Mouse (Mus musculus): ENCODE data around the gene Retn. TPM values are rescaled to one million over a fixed set of nuclear protein-coding genes. Genes with fewer than 3 reads are reported as not detected.

The Retn gene
- total and polyA plus RNA-seq, 3 experiments = not detected

DNA sequence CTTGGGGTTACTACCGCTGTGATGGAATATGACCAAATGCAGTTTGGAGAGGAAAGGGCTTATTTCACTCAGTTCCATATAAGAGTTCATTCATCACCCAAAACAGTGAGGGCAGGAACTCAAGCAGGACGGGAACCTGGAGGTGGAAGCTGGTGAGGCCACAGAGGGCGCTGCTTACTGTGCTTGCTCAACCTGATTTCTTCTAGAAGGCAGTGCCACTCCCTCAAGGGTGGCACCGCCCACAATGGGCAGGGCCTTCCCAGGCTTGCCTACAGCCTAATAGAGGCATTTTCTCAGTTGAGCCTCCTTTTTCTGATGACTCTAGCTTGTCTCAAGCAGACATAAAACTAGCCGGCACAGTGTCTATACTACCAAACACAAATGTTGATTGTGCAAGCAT is 9.8 kb upstream of the Retn start:
- peaks cover 20% of the 10 kb centered on the region for H3K27me3 ChIP-seq (ENCODE audit: insufficient read depth, low read length)
- ATAC-seq (ENCODE audit: extremely low read depth, insufficient number of reproducible peaks, low FRiP score, poor library complexity, severe bottlenecking) (peak; percentile 72), DNase-seq (ENCODE audit: low spot score) (no peak)
- peaks cover 8% of the 10 kb centered on the region for H3K4me1 ChIP-seq (ENCODE audit: insufficient read depth, low read depth, low read length)
- H3K9me3 ChIP-seq (replicated peaks) = no peaks in the 10 kb centered on the region
- H3K36me3 ChIP-seq (replicated peaks) = peaks cover 32% of the 10 kb centered on the region
- TF ChIP-seq GATA2 (IDR thresholded peaks at IDR 0.05; ENCODE audit: borderline replicate concordance, low read depth, low read length) (no peak), CTCF (IDR thresholded peaks at IDR 0.05; ENCODE audit: low read depth, low read length) (no peak), POLR2AphosphoS5 (IDR thresholded peaks at IDR 0.05; ENCODE audit: insufficient replicate concordance, low read depth, low read length) (no peak), GATA1 (IDR thresholded peaks at IDR 0.05; ENCODE audit: borderline replicate concordance, low read length) (no peak), TAL1 (conservative IDR thresholded peaks at IDR 0.05; ENCODE audit: low read depth, low read length) (no peak)
- no peak overlapping the region for H3K4me3 ChIP-seq (ENCODE audit: low read depth, low read length)

DNA sequence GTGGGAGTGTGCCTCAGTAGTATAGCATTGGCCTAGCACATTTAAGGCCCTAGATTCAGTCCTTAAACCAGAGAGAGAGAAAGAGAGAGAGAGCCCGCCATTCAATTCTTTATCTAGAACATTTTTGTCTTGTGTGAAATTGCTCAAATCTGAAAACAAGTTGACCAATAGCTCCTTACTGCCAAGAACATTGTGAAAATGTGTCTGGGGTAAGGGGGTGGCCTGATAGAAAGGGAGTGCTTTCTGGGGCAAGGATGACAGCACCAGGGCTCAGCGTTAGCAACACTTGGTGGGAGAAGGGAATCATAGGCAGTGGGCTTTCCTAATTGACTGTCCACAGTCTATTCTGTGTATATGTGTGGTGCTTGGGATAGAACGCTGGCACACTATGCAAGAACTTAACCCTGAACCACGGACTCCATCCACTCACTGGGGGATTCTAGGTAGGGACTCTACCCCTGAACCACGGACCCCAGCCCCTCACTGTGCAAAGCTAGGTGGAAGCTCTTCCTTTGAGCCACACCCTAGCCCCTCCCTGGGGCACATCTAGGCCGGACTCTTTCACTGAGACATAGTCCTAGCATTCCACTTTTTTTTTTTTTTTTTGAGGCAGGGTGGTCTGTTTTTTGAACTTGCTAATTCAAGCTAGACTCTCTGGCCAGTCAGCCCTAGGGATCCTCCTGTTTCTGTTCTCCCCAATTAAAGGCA is 8.6 kb upstream of the Retn start:
- no peak for DNase-seq (ENCODE audit: low spot score)
- H3K36me3 ChIP-seq (replicated peaks) = peaks cover 20% of the 10 kb centered on the region
- H3K4me3 ChIP-seq (ENCODE audit: low read depth, low read length) = no peak overlapping the region
- no peak for TF ChIP-seq GATA2 (IDR thresholded peaks at IDR 0.05; ENCODE audit: borderline replicate concordance, low read depth, low read length)
- TF ChIP-seq CTCF (IDR thresholded peaks at IDR 0.05; ENCODE audit: low read depth, low read length) = no peak
- no peak for TF ChIP-seq TAL1 (conservative IDR thresholded peaks at IDR 0.05; ENCODE audit: low read depth, low read length)
- TF ChIP-seq POLR2AphosphoS5 (IDR thresholded peaks at IDR 0.05; ENCODE audit: insufficient replicate concordance, low read depth, low read length) = no peak
- no peak for TF ChIP-seq GATA1 (IDR thresholded peaks at IDR 0.05; ENCODE audit: borderline replicate concordance, low read length)
- no peaks in the 10 kb centered on the region for H3K9me3 ChIP-seq (replicated peaks)
- H3K27me3 ChIP-seq (ENCODE audit: insufficient read depth, low read length) = peaks cover 24% of the 10 kb centered on the region
- H3K4me1 ChIP-seq (ENCODE audit: insufficient read depth, low read depth, low read length) = peaks cover 8% of the 10 kb centered on the region
- no peak for ATAC-seq (ENCODE audit: extremely low read depth, insufficient number of reproducible peaks, low FRiP score, poor library complexity, severe bottlenecking)

DNA sequence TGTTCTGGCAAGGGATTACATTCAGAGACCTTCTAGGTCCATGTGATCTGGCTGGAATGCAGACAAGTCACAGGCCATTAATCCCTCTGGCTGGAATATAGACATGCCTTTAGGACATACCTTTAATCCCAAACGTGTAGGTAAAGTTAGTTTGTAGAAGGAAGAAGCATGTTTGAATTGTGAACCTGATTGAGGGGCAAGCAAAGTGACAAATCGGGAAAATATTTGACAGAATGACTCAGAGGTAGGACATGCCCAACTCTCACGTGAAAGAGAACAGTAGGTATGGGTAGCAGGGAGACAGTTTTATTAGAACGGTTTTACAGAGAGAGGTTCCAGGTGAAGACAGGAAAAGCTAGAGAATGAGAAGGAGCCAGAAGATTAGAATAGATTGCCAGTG is 8.0 kb upstream of the Retn start:
- no peak for ATAC-seq (ENCODE audit: extremely low read depth, insufficient number of reproducible peaks, low FRiP score, poor library complexity, severe bottlenecking)
- H3K4me3 ChIP-seq (ENCODE audit: low read depth, low read length) = no peak overlapping the region
- no peak for TF ChIP-seq TAL1 (conservative IDR thresholded peaks at IDR 0.05; ENCODE audit: low read depth, low read length)
- no peak for TF ChIP-seq GATA2 (IDR thresholded peaks at IDR 0.05; ENCODE audit: borderline replicate concordance, low read depth, low read length)
- TF ChIP-seq GATA1 (IDR thresholded peaks at IDR 0.05; ENCODE audit: borderline replicate concordance, low read length) = no peak
- no peak for TF ChIP-seq POLR2AphosphoS5 (IDR thresholded peaks at IDR 0.05; ENCODE audit: insufficient replicate concordance, low read depth, low read length)
- no peak for TF ChIP-seq CTCF (IDR thresholded peaks at IDR 0.05; ENCODE audit: low read depth, low read length)

DNA sequence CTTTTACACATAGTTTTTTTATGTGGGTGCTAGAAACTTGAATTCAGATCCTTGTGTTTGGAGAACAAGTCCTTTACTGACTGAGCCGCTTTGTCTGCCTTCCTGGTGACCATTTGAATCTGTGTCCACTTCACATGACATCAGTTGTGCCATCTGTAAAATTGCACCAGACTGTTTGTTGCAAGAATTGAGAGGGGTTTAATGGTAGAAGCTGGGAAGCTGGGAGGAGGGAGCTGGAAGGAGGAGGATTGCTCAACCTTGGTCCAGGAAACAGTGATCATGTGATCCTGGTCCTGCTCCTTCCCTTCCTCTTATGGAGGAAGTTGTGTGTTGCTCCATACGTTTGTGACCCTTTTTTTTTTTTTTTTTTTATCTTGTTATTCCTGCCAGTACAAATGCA is 7.3 kb upstream of the Retn start:
- peaks cover 8% of the 10 kb centered on the region for H3K4me1 ChIP-seq (ENCODE audit: insufficient read depth, low read depth, low read length)
- DNase-seq (ENCODE audit: low spot score) = no peak
- peaks cover 7% of the 10 kb centered on the region for H3K36me3 ChIP-seq (replicated peaks)
- peaks cover 27% of the 10 kb centered on the region for H3K27me3 ChIP-seq (ENCODE audit: insufficient read depth, low read length)
- no peaks in the 10 kb centered on the region for H3K9me3 ChIP-seq (replicated peaks)
- no peak for ATAC-seq (ENCODE audit: extremely low read depth, insufficient number of reproducible peaks, low FRiP score, poor library complexity, severe bottlenecking)
- TF ChIP-seq GATA2 (IDR thresholded peaks at IDR 0.05; ENCODE audit: borderline replicate concordance, low read depth, low read length) = no peak
- TF ChIP-seq TAL1 (conservative IDR thresholded peaks at IDR 0.05; ENCODE audit: low read depth, low read length) = no peak
- no peak for TF ChIP-seq POLR2AphosphoS5 (IDR thresholded peaks at IDR 0.05; ENCODE audit: insufficient replicate concordance, low read depth, low read length)
- TF ChIP-seq GATA1 (IDR thresholded peaks at IDR 0.05; ENCODE audit: borderline replicate concordance, low read length) = no peak
- TF ChIP-seq CTCF (IDR thresholded peaks at IDR 0.05; ENCODE audit: low read depth, low read length) = no peak
- no peak overlapping the region for H3K4me3 ChIP-seq (ENCODE audit: low read depth, low read length)

More for the DNA sequence above, 8.0 kb upstream of the Retn start:
- peaks cover 8% of the 10 kb centered on the region for H3K4me1 ChIP-seq (ENCODE audit: insufficient read depth, low read depth, low read length)
- H3K9me3 ChIP-seq (replicated peaks) = no peaks in the 10 kb centered on the region
- peaks cover 27% of the 10 kb centered on the region for H3K27me3 ChIP-seq (ENCODE audit: insufficient read depth, low read length)
- peaks cover 14% of the 10 kb centered on the region for H3K36me3 ChIP-seq (replicated peaks)
- DNase-seq (ENCODE audit: low spot score) = no peak

DNA sequence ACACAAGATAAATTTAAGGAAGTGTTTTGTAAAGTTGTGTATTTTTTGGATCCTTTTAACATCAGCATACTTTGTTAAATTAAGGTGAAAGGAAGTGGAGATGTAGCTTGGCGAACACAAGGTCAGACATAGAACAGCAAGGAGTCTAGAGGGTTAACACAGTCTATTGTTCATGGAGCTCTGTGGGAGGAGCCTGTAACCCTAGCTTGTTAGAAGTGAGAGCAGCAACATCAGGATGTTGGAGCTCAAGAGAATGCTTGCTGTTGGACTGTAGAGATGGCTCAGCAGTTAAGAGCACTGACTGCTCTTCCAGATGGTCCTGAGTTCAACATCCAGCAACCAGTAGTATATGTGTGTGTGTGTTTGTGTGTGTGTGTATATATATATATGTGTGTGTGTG is 6.6 kb upstream of the Retn start:
- Histone ChIP-seq H3K27me3 (ENCODE audit: insufficient read depth, low read length) (peaks cover 27% of the 10 kb centered on the region), H3K4me3 (ENCODE audit: low read depth, low read length) (no peak overlapping the region), H3K4me1 (ENCODE audit: insufficient read depth, low read depth, low read length) (peaks cover 8% of the 10 kb centered on the region), H3K9me3 (replicated peaks) (no peaks in the 10 kb centered on the region), H3K36me3 (replicated peaks) (peaks cover 2% of the 10 kb centered on the region)
- ATAC-seq (ENCODE audit: extremely low read depth, insufficient number of reproducible peaks, low FRiP score, poor library complexity, severe bottlenecking) (no peak), DNase-seq (ENCODE audit: low spot score) (no peak)
- TF ChIP-seq CTCF (IDR thresholded peaks at IDR 0.05; ENCODE audit: low read depth, low read length) = no peak
- TF ChIP-seq GATA2 (IDR thresholded peaks at IDR 0.05; ENCODE audit: borderline replicate concordance, low read depth, low read length) = no peak
- TF ChIP-seq GATA1 (IDR thresholded peaks at IDR 0.05; ENCODE audit: borderline replicate concordance, low read length) = no peak
- TF ChIP-seq POLR2AphosphoS5 (IDR thresholded peaks at IDR 0.05; ENCODE audit: insufficient replicate concordance, low read depth, low read length) = no peak

DNA sequence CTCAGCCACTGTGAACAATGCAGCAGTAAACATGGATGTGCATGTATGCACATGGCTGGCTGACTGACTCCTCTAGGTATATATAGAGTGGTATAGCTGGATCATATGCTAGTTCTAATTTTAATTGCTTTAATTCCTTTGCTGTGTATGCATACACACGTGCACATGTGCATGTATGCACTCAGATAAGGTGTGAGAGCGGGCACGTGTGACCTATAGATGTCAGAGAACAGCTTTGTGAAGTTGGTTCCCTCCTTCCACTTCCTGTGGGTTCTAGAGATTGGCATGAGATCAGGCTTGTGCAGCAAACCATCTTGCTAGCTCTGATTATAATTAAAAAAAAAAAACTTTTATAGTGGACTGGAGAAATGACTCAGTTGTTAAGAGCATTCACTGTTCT is 2.7 kb upstream of the Retn start:
- no peaks in the 10 kb centered on the region for H3K36me3 ChIP-seq (replicated peaks)
- TF ChIP-seq TAL1 (conservative IDR thresholded peaks at IDR 0.05; ENCODE audit: low read depth, low read length) (no peak), GATA1 (IDR thresholded peaks at IDR 0.05; ENCODE audit: borderline replicate concordance, low read length) (no peak), POLR2AphosphoS5 (IDR thresholded peaks at IDR 0.05; ENCODE audit: insufficient replicate concordance, low read depth, low read length) (no peak), GATA2 (IDR thresholded peaks at IDR 0.05; ENCODE audit: borderline replicate concordance, low read depth, low read length) (no peak), CTCF (IDR thresholded peaks at IDR 0.05; ENCODE audit: low read depth, low read length) (no peak)
- H3K27me3 ChIP-seq (ENCODE audit: insufficient read depth, low read length) = peaks cover 51% of the 10 kb centered on the region
- DNase-seq (ENCODE audit: low spot score) = no peak
- no peak overlapping the region for H3K4me3 ChIP-seq (ENCODE audit: low read depth, low read length)
- H3K4me1 ChIP-seq (ENCODE audit: insufficient read depth, low read depth, low read length) = peaks cover 2% of the 10 kb centered on the region; the same call in 1 of the 2 replicates
- ATAC-seq (ENCODE audit: extremely low read depth, insufficient number of reproducible peaks, low FRiP score, poor library complexity, severe bottlenecking) = no peak
- H3K9me3 ChIP-seq (replicated peaks) = no peaks in the 10 kb centered on the region

All from G1E (cell line).